Mouse (Mus musculus): Measurements from ENCODE around the gene Olfr364-ps1. TPM values are rescaled to one million over a fixed set of nuclear protein-coding genes. Genes with fewer than 3 reads are reported as not detected.

Gene Olfr364-ps1
- polyA plus RNA-seq (2016; fragmentation: Nextera tagmentation; extraction: Ambion mirVana): not detected in 2 replicates

DNA sequence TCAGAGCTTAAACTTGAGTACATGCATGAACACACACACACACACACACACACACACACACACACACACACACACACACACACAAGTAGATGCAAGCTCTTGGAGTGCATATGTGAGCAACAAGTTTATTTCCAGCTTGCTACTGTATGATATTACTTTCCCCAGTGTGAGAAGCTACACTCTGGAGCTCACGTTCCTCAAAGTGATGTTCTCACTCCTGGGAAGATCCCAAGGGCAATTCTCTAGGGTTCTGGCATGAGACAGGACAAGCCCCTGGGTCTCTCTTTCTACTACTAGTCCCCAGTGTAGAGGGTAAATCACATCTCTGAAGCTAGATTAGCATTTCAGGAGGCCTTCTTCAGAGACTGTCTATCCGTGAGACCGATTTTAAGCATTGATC lies at the start of gene Olfr364-ps1:
Gene Olfr364-ps1 (plus strand): TSS at position 301 of the 400 bp plus-strand sequence.
- DNase-seq (ENCODE audit: low spot score): no peak
- no peaks in the 10 kb centered on the region for H3K4me1 ChIP-seq (replicated peaks)
- no peak within 1 kb of the TSS for H3K4me3 ChIP-seq
- no peak within 1 kb of the TSS for H3K27ac ChIP-seq
- no peaks in the 10 kb centered on the region for H3K36me3 ChIP-seq
- WGBS: 83% methylated on average over 3 of the region's 3 CpGs
- H3K9me3 ChIP-seq: peaks cover 34% of the 10 kb centered on the region
- no peaks in the 10 kb centered on the region for H3K27me3 ChIP-seq (ENCODE audit: insufficient read depth, poor library complexity, severe bottlenecking)

DNA sequence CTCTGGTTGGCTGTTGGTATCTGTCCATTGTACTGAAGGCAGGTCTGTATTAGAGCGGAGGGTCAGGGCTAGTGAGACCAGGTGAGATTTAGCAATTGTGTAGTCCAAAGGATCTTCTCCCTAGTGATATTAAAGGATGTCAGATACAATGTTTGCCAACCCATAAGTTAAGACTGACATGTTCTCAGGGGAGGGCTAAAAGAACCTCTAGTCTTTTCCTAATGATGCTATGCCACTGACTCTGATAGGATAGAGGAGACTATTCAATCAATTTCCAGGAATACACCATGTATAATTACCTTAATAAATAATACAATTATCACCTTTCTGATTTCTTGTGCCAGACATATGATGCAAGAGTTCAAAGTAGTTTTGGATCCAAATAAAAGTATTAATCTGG lies 21.3 kb upstream of the Olfr364-ps1 start, which contains the start of gene Olfr362:
Gene Olfr362 (minus strand): TSS at position 101 of the 400 bp plus-strand sequence.
- Histone ChIP-seq H3K9me3 (peaks cover 31% of the 10 kb centered on the region), H3K27me3 (ENCODE audit: insufficient read depth, poor library complexity, severe bottlenecking) (no peaks in the 10 kb centered on the region), H3K36me3 (no peaks in the 10 kb centered on the region), H3K27ac (no peak within 1 kb of the TSS), H3K4me3 (no peak within 1 kb of the TSS), H3K4me1 (replicated peaks) (no peaks in the 10 kb centered on the region)
- no peak for DNase-seq (ENCODE audit: low spot score)
- WGBS: 95% methylated on average over 1 of the region's 1 CpGs

DNA sequence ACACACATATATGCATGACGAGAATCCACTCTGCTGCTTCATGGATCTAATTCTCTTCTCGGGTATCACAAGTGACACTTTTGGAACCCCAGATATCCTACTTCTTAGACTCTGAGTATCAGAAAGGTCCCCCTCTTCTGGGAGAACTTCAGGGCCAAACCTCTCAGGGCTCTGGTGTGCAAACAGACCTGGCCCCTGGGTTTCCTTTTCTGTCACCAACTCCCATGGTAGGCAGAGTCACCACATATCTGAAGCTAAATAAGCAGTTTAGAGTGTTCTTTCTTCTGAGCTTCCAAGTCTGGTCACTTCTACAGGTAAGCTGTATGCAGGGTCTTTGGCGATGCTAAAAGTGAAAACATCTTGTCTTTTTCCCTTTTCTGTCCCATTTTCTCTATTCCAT lies 48.8 kb downstream of the Olfr364-ps1 start, which contains the start of gene Olfr365:
Gene Olfr365 (plus strand): TSS at position 301 of the 400 bp plus-strand sequence.
- H3K4me3 ChIP-seq: no peak within 1 kb of the TSS
- H3K27me3 ChIP-seq (ENCODE audit: insufficient read depth, poor library complexity, severe bottlenecking): no peaks in the 10 kb centered on the region
- no peak within 1 kb of the TSS for H3K27ac ChIP-seq
- no peak for DNase-seq (ENCODE audit: low spot score)
- H3K36me3 ChIP-seq: no peaks in the 10 kb centered on the region
- peaks cover 21% of the 10 kb centered on the region for H3K9me3 ChIP-seq
- H3K4me1 ChIP-seq (replicated peaks): no peaks in the 10 kb centered on the region
- WGBS: 78% methylated on average over 3 of the region's 3 CpGs

Other genes starting within 250 kb of the Olfr364-ps1 start
- gene Olfr353, start 246.4 kb upstream of the Olfr364-ps1 start, polyA plus RNA-seq (2016; fragmentation: Nextera tagmentation; extraction: Ambion mirVana): not detected in 2 replicates
- not detected in 2 replicates for gene Olfr354, start 233.6 kb upstream of the Olfr364-ps1 start, polyA plus RNA-seq (2016; fragmentation: Nextera tagmentation; extraction: Ambion mirVana)
- not detected in 2 replicates for gene Olfr355, start 210.4 kb upstream of the Olfr364-ps1 start, polyA plus RNA-seq (2016; fragmentation: Nextera tagmentation; extraction: Ambion mirVana)
- gene Olfr356, start 202.2 kb upstream of the Olfr364-ps1 start, polyA plus RNA-seq (2016; fragmentation: Nextera tagmentation; extraction: Ambion mirVana): not detected in 2 replicates
- not detected in 2 replicates for gene Olfr357, start 145.5 kb upstream of the Olfr364-ps1 start, polyA plus RNA-seq (2016; fragmentation: Nextera tagmentation; extraction: Ambion mirVana)
- not detected in 2 replicates for gene Olfr358, start 130.0 kb upstream of the Olfr364-ps1 start, polyA plus RNA-seq (2016; fragmentation: Nextera tagmentation; extraction: Ambion mirVana)
- not detected in 2 replicates for gene Olfr360, start 73.6 kb upstream of the Olfr364-ps1 start, polyA plus RNA-seq (2016; fragmentation: Nextera tagmentation; extraction: Ambion mirVana)
- not detected in 2 replicates for gene Olfr361, start 50.0 kb upstream of the Olfr364-ps1 start, polyA plus RNA-seq (2016; fragmentation: Nextera tagmentation; extraction: Ambion mirVana)
- gene Olfr362, start 21.4 kb upstream of the Olfr364-ps1 start, polyA plus RNA-seq (2016; fragmentation: Nextera tagmentation; extraction: Ambion mirVana): not detected in 2 replicates
- gene Olfr365, start 48.9 kb downstream of the Olfr364-ps1 start, polyA plus RNA-seq (2016; fragmentation: Nextera tagmentation; extraction: Ambion mirVana): not detected in 2 replicates
- gene Olfr366, start 72.3 kb downstream of the Olfr364-ps1 start, polyA plus RNA-seq (2016; fragmentation: Nextera tagmentation; extraction: Ambion mirVana): not detected in 2 replicates
- not detected in 2 replicates for gene Olfr368, start 187.2 kb downstream of the Olfr364-ps1 start, polyA plus RNA-seq (2016; fragmentation: Nextera tagmentation; extraction: Ambion mirVana)
- 49.6 and 53.6 TPM in 2 replicates for gene Pdcl, start 220.0 kb downstream of the Olfr364-ps1 start, polyA plus RNA-seq (2016; fragmentation: Nextera tagmentation; extraction: Ambion mirVana)

Measured in hindbrain, embryonic 10.5 days (tissue).